Mouse (Mus musculus) spleen, postnatal 14 days (tissue): ENCODE results near the gene Nolc1.

Experiments used
- DNase-seq, 2 experiments: peaks; one replicate each; pipeline ENCODE4 v3.0.0; 2021 to 2022; ENCODE audit warnings: low spot score in 2 of 2

The Nolc1 gene

GRCm38 (mm10) chr19:46075616-46076607 is at the start of gene Nolc1:
Gene Nolc1 (plus strand): TSS chr19:46075863.
- peak; percentile 96 to 99 for DNase-seq

DNA sequence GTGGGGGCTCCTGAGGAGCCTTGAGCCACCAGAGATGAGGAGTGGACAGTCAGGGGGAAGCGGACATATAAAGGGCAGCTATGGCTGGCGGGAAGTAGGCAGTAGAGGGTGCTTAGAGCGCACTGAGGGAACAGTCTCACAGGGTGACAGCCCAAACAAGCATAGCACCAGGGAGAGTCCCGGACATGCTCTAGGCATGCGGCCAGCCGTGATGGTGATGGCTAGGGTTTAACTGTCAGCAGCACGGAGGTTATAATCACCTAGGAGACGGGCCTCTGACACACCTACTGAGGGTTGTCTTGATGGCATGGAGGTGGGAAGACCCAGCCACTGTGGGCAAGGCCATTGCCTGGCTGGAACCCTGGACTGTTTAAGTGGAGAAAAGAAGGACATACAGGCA is 49.1 kb upstream of the Nolc1 start:
- DNase-seq = no peak

GRCm38 (mm10) chr19:46028747-46029320 is 46.8 kb upstream of the Nolc1 start:
- DNase-seq = no peak

GRCm38 (mm10) chr19:46029652-46030051 is 46.0 kb upstream of the Nolc1 start:
- DNase-seq = no peak

- no peak for DNase-seq
Measured at GRCm38 (mm10) chr19:46030196-46030983, 45.3 kb upstream of the Nolc1 start.

DNA sequence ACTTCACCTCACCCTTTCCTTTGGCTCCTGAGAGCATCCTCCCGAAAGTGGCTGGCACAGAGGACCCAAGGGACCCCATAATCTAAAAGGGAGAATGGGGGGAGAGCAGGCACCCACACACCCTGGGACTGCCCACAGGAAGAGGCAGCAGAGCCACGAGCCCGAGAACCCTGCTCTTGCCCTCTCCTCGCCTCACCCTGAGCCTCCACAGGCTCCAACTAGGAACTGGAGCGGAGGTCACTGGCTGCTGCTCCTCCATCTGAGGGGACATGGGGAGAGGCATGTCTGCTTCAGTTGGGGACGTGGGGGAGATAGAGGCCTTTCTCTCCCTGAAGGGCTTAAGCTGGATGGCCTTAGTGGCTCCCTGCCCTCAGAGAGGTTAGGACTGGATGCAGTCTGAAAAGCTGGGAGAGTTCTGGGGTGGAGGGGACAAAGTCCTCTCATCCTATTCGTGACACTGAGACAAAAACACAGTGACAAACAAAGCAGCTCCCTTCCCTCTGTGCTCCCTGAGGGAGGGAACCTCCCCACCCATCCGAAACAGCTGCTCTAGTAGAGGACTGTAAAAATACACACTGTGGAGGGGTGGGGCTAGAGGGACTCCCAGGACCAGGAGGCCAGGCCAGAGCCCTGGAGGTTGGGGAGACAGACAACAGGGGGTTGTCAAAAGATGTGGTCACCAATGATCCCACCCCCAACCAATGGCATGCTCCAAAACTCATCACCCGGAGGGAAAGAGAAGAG is 43.8 kb upstream of the Nolc1 start:
- DNase-seq = no peak

GRCm38 (mm10) chr19:46032731-46033510 is 42.7 kb upstream of the Nolc1 start:
- no peak for DNase-seq

- no peak for DNase-seq
Measured at GRCm38 (mm10) chr19:46033911-46034310, 41.8 kb upstream of the Nolc1 start.

DNA sequence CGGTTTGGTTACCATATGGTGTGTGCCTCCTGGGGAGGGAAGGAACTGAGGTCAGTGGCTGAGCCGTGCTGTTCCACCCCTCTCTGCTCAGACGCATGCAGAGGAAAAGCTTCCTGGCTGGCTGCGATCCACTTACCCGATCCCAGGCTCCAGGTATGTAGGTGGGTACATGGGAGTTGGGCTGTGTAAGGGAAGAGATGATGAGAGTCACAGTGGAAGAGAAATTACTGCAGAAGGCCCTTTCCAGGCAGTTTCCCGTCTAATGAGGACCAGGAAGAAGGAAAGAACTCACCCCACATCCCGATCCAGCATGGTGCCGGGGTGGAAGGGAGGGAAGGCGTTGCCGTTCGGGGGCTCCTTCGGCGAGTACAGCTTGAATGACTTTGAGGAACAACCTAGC is 39.7 kb upstream of the Nolc1 start:
- no peak for DNase-seq

GRCm38 (mm10) chr19:46036477-46037242 is 39.0 kb upstream of the Nolc1 start:
- DNase-seq = peak in 1 of 2 experiments; percentile 52

GRCm38 (mm10) chr19:46037243-46037924 is 38.3 kb upstream of the Nolc1 start:
- DNase-seq = no peak

DNA sequence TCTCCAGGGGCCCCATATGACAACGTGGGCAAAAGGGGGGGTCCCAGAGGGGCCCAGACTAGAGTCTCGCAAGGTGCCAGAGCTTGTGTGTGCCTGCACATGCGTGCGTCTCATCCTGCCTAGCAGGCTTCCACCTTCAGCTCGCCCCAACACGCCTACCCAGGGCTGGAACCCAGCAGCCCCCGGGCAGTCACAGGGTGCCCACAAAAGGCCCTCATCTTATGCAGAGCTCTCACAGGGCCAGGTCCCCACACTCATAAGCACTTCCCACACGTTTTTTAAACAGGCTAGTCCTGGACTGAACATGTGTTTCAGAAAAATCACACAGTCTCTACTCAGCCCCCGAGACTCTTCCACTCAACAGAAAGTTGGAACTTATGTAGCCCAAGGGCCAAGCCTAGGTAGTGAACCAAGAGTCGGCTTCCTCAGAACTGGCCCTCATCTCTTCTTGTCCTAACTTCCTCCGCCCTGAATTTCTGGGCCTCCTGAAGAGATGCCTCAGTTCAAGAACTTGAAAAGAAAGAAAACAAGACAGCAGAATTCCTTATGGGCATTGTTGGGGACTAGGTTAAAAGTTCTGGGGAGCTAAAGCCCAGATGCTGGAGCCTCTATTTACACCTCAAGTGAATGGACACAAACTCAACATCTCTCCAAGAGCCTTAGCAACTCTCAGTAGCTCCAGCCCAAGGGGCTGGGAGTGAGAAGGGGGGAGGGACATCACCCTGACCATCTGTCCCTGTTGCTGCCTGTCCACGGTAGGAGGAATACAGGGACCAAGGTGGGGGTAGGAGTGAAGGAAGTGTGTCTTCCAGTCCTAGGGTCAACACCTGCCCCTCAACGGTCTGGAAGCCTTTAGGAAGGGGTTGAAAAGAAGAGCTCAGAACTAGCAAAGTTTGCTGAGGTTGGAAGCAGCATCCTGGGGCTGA is 37.5 kb upstream of the Nolc1 start:
- DNase-seq = no peak

DNA sequence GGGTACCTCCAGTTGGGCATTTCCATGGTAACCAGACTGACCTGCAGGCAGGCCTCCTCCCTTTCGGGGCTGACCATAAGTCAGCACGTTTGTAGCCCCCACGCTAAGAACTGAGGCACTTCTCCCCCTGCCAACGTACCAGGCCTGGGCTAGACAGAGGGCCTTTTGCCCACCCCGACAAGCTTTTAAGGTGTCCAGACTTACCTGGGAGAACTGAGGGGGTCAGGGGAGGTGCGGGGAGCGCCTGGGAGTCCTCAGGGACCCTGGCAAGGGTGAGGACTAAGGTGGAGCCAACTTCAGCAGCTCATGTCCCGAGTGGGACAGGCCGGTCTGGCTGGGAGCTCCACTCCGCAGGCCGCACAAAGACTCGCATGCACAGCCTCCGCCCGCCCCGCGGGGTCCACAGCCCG is 36.8 kb upstream of the Nolc1 start:
- DNase-seq = no peak

- DNase-seq = peak; percentile 80 to 89
Measured at GRCm38 (mm10) chr19:46039478-46039877, 36.2 kb upstream of the Nolc1 start.

DNA sequence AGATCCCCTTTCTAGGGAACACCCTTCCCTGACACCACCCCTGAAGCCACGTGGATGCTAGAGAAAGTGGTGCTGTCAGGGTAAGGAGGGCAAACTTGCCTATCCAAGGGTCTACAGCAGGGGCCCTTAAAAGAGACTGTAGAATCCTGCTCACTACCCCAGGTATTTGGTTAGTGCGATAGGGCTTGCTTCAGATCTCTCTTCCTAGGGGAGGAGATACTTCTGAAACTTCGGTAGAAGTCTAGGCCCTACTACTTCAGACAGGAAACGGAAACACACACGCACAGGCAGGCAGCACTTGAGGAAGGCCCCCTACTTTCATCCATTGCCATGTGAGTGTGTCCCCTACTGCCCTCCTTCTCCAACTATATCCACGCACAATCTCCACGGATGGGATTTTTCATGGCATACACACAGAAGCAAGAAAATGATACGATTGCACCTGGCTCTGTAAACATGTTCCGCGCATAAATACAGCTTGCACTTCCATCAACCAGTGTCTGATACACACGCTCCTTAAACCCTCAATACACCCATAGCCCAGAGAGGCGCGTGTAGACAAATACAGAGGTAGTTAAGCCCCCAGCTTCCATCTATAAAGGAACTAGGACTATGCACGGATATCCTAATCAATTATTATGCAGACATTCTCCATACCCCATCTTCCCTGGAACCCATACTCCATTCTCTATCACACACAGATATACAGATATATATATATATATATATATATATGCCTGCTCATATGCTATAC is 35.3 kb upstream of the Nolc1 start:
- no peak for DNase-seq

- no peak for DNase-seq
Measured at GRCm38 (mm10) chr19:46041299-46041932, 34.2 kb upstream of the Nolc1 start.

- DNase-seq = peak in 1 of 2 experiments; percentile 52
Measured at GRCm38 (mm10) chr19:46041933-46042475, 33.7 kb upstream of the Nolc1 start.
